Mouse (Mus musculus): Measurements from ENCODE around the gene Itih4. TPM values are rescaled to one million over a fixed set of nuclear protein-coding genes. Genes with fewer than 3 reads are reported as not detected.

The Itih4 gene
- polyA plus RNA-seq, 1 experiment from 2014 or later: not detected

GRCm38 (mm10) chr14:30916516-30916915, 30.2 kb downstream of the Itih4 start:
- Histone ChIP-seq H3K4me3 (no peak overlapping the region), H3K27ac (no peak overlapping the region), H3K4me2 (no peak overlapping the region), H3K9me3 (no peaks in the 10 kb centered on the region), H3K4me1 (replicated peaks) (no peaks in the 10 kb centered on the region), H3K36me3 (no peaks in the 10 kb centered on the region), H3K27me3 (no peaks in the 10 kb centered on the region), H3K9ac (no peak overlapping the region)
- WGBS: 74% methylated on average over 1 of the region's 1 CpGs
- ATAC-seq (ENCODE audit: low FRiP score): no peak

- H3K36me3 ChIP-seq: no peaks in the 10 kb centered on the region
- H3K4me2 ChIP-seq: no peak overlapping the region
- H3K27me3 ChIP-seq: no peaks in the 10 kb centered on the region
- peaks cover 11% of the 10 kb centered on the region; the same call in 1 of the 2 replicates for H3K4me1 ChIP-seq (replicated peaks)
- H3K9me3 ChIP-seq: no peaks in the 10 kb centered on the region
- ATAC-seq (ENCODE audit: low FRiP score): no peak
- H3K9ac ChIP-seq: no peak overlapping the region
- 43% methylated on average over 8 of the region's 8 CpGs for WGBS
- no peak overlapping the region for H3K4me3 ChIP-seq
- no peak overlapping the region for H3K27ac ChIP-seq
These were observed 35.9 kb downstream of the Itih4 start for GRCm38 (mm10) chr14:30922053-30922670.

GRCm38 (mm10) chr14:30923375-30924105, 37.3 kb downstream of the Itih4 start, which contains the start of gene Itih3:
Itih3 (minus strand) TSS chr14:30923760.
- H3K9me3 ChIP-seq: no peaks in the 10 kb centered on the region
- no peak within 1 kb of the TSS for H3K27ac ChIP-seq
- ATAC-seq (ENCODE audit: low FRiP score): no peak
- no peaks in the 10 kb centered on the region for H3K27me3 ChIP-seq
- WGBS: 70% methylated on average over 6 of the region's 6 CpGs
- H3K9ac ChIP-seq: 0 out of 2 replicates have a peak within 1 kb of the TSS, but pooled peaks have one; percentile 24
- H3K36me3 ChIP-seq: no peaks in the 10 kb centered on the region
- H3K4me1 ChIP-seq (replicated peaks): peaks cover 11% of the 10 kb centered on the region; the same call in 1 of the 2 replicates
- no peak within 1 kb of the TSS for H3K4me2 ChIP-seq
- no peak within 1 kb of the TSS for H3K4me3 ChIP-seq

- WGBS: 94% methylated on average over 3 of the region's 3 CpGs
- Histone ChIP-seq H3K4me2 (no peak overlapping the region), H3K36me3 (no peaks in the 10 kb centered on the region), H3K4me3 (no peak overlapping the region), H3K27me3 (no peaks in the 10 kb centered on the region), H3K27ac (no peak overlapping the region), H3K9me3 (no peaks in the 10 kb centered on the region), H3K4me1 (replicated peaks) (peaks cover 11% of the 10 kb centered on the region; the same call in 1 of the 2 replicates), H3K9ac (no peak overlapping the region)
- ATAC-seq (ENCODE audit: low FRiP score): no peak
These were observed 39.2 kb downstream of the Itih4 start for GRCm38 (mm10) chr14:30925492-30925891.

- Histone ChIP-seq H3K9me3 (no peaks in the 10 kb centered on the region), H3K27ac (no peak overlapping the region), H3K4me1 (replicated peaks) (no peaks in the 10 kb centered on the region), H3K36me3 (no peaks in the 10 kb centered on the region), H3K9ac (no peak overlapping the region), H3K4me3 (no peak overlapping the region), H3K27me3 (no peaks in the 10 kb centered on the region), H3K4me2 (no peak overlapping the region)
- WGBS: 93% methylated on average over 4 of the region's 4 CpGs
- ATAC-seq (ENCODE audit: low FRiP score): no peak
These were observed 44.1 kb downstream of the Itih4 start for GRCm38 (mm10) chr14:30930386-30930785.

GRCm38 (mm10) chr14:30933351-30933750, 47.1 kb downstream of the Itih4 start:
- no peak overlapping the region for H3K9ac ChIP-seq
- ATAC-seq (ENCODE audit: low FRiP score): no peak
- no peak overlapping the region for H3K27ac ChIP-seq
- H3K36me3 ChIP-seq: no peaks in the 10 kb centered on the region
- H3K4me1 ChIP-seq (replicated peaks): no peaks in the 10 kb centered on the region
- H3K9me3 ChIP-seq: no peaks in the 10 kb centered on the region
- no peaks in the 10 kb centered on the region for H3K27me3 ChIP-seq
- 90% methylated on average over 9 of the region's 9 CpGs for WGBS
- H3K4me3 ChIP-seq: no peak overlapping the region
- no peak overlapping the region for H3K4me2 ChIP-seq

GRCm38 (mm10) chr14:30942254-30942653, 56.0 kb downstream of the Itih4 start:
- 95% methylated on average over 4 of the region's 4 CpGs for WGBS
- Histone ChIP-seq H3K36me3 (no peaks in the 10 kb centered on the region), H3K27me3 (peaks cover 3% of the 10 kb centered on the region; the same call in 1 of the 2 replicates), H3K4me1 (replicated peaks) (no peaks in the 10 kb centered on the region), H3K4me3 (no peak overlapping the region), H3K4me2 (no peak overlapping the region), H3K27ac (no peak overlapping the region), H3K9ac (no peak overlapping the region), H3K9me3 (no peaks in the 10 kb centered on the region)
- ATAC-seq (ENCODE audit: low FRiP score): no peak

GRCm38 (mm10) chr14:30943038-30943437, 56.8 kb downstream of the Itih4 start, which contains the start of gene Itih1:
Itih1 (minus strand) TSS chr14:30943289.
- Histone ChIP-seq H3K4me3 (no peak within 1 kb of the TSS), H3K27me3 (peaks cover 5% of the 10 kb centered on the region), H3K9ac (no peak within 1 kb of the TSS), H3K4me2 (no peak within 1 kb of the TSS), H3K27ac (no peak within 1 kb of the TSS), H3K4me1 (replicated peaks) (no peaks in the 10 kb centered on the region), H3K36me3 (no peaks in the 10 kb centered on the region), H3K9me3 (no peaks in the 10 kb centered on the region)
- 88% methylated on average over 7 of the region's 7 CpGs for WGBS
- no peak for ATAC-seq (ENCODE audit: low FRiP score)

GRCm38 (mm10) chr14:30943860-30944674, 57.8 kb downstream of the Itih4 start:
- no peak for ATAC-seq (ENCODE audit: low FRiP score)
- Histone ChIP-seq H3K27ac (no peak overlapping the region), H3K9ac (no peak overlapping the region), H3K36me3 (no peaks in the 10 kb centered on the region), H3K4me1 (replicated peaks) (no peaks in the 10 kb centered on the region), H3K9me3 (no peaks in the 10 kb centered on the region), H3K27me3 (peaks cover 12% of the 10 kb centered on the region), H3K4me2 (no peak overlapping the region), H3K4me3 (no peak overlapping the region)
- WGBS: 69% methylated on average over 11 of the region's 11 CpGs

- Histone ChIP-seq H3K27ac (no peak overlapping the region), H3K4me2 (no peak overlapping the region), H3K4me3 (no peak overlapping the region), H3K36me3 (no peaks in the 10 kb centered on the region), H3K4me1 (replicated peaks) (no peaks in the 10 kb centered on the region), H3K9ac (no peak overlapping the region), H3K9me3 (no peaks in the 10 kb centered on the region), H3K27me3 (peaks cover 12% of the 10 kb centered on the region)
- no peak for ATAC-seq (ENCODE audit: low FRiP score)
- WGBS: 84% methylated on average over 2 of the region's 2 CpGs
These were observed 58.5 kb downstream of the Itih4 start for GRCm38 (mm10) chr14:30944745-30945144.

GRCm38 (mm10) chr14:30949986-30950385, 63.7 kb downstream of the Itih4 start:
- Histone ChIP-seq H3K9ac (no peak overlapping the region), H3K4me1 (replicated peaks) (peaks cover 12% of the 10 kb centered on the region), H3K27me3 (peaks cover 12% of the 10 kb centered on the region), H3K36me3 (peaks cover 9% of the 10 kb centered on the region; the same call in 1 of the 2 replicates), H3K4me2 (no peak overlapping the region), H3K27ac (no peak overlapping the region), H3K9me3 (no peaks in the 10 kb centered on the region), H3K4me3 (no peak overlapping the region)
- 96% methylated on average over 10 of the region's 10 CpGs for WGBS
- no peak for ATAC-seq (ENCODE audit: low FRiP score)

GRCm38 (mm10) chr14:30951154-30951825, 65.0 kb downstream of the Itih4 start, which contains the start of gene Nek4:
Nek4 (plus strand) TSS chr14:30951377.
- ATAC-seq (ENCODE audit: low FRiP score): peak; percentile 99
- Histone ChIP-seq H3K4me2 (peak within 1 kb of the TSS; percentile 73), H3K4me1 (replicated peaks) (peaks cover 12% of the 10 kb centered on the region), H3K27me3 (peaks cover 12% of the 10 kb centered on the region), H3K9me3 (no peaks in the 10 kb centered on the region), H3K27ac (peak within 1 kb of the TSS; percentile 81), H3K4me3 (peak within 1 kb of the TSS; percentile 77), H3K36me3 (peaks cover 19% of the 10 kb centered on the region), H3K9ac (peak within 1 kb of the TSS; percentile 89)
- under 1% methylated on average over 57 of the region's 57 CpGs for WGBS

Data from hindbrain, embryonic 13.5 days (tissue).